Mouse (Mus musculus) spleen, adult 2 months (tissue): ENCODE data around the gene Filip1l. TPM values are rescaled to one million over a fixed set of nuclear protein-coding genes. Genes with fewer than 3 reads are reported as not detected.

Source experiments
- DNase-seq, 2 experiments: peaks; one replicate each; pipeline versions ENCODE4 v3.0.0 to v3.0.0-alpha.2; 2012 to 2021; ENCODE audit warnings: low spot score in 2 of 2, low read depth in 1 of 2
- H3K27ac ChIP-seq: fragments of 200-500 bp; 2 replicates; pipeline ENCODE4 v1.5.1; 2012; ENCODE audit warnings: low read length, inconsistent platforms; ENCODE audit not compliant: insufficient read depth
- H3K27me3 ChIP-seq: fragments of 200-500 bp; 2 replicates; pipeline ENCODE4 v1.6.1; 2012; ENCODE audit warnings: mild to moderate bottlenecking, moderate library complexity, low read length, inconsistent platforms; ENCODE audit not compliant: control insufficient read depth, insufficient read depth
- H3K36me3 ChIP-seq: fragments of 200-500 bp; 2 replicates; pipeline ENCODE4 v1.6.1; 2012; ENCODE audit warnings: mild to moderate bottlenecking, low read length, inconsistent platforms; ENCODE audit not compliant: control insufficient read depth, insufficient read depth
- H3K4me1 ChIP-seq: fragments of 200-500 bp; 2 replicates; pipeline ENCODE4 v1.6.1; 2011; ENCODE audit warnings: inconsistent platforms; ENCODE audit not compliant: control insufficient read depth, insufficient read depth, insufficient read length
- H3K4me3 ChIP-seq: fragments of 200-500 bp; 2 replicates; pipeline ENCODE4 v1.5.1; 2011; ENCODE audit warnings: mild to moderate bottlenecking, inconsistent platforms; ENCODE audit not compliant: insufficient read depth, insufficient read length; ENCODE audit errors: extremely low read depth
- CTCF ChIP-seq: fragments of 200-500 bp; IDR thresholded peaks from 2 replicates; pipeline ENCODE4 v1.5.1; 2011; ENCODE audit warnings: mild to moderate bottlenecking, inconsistent platforms; ENCODE audit not compliant: insufficient read depth, insufficient read length, insufficient replicate concordance; ENCODE audit errors: extremely low read depth
- POLR2A ChIP-seq: fragments of 200-500 bp; IDR thresholded peaks from 2 replicates; pipeline ENCODE4 v1.6.1; 2011; ENCODE audit warnings: low read depth, low read length, inconsistent platforms
- WGBS: fragments of 180-500 bp; shearing (Covaris S2); methylation state at CpG from one replicate; pipeline ENCODE4 v1.1.7; 2018; 5-methylcytosine and 5-hydroxymethylcytosine counted together
- polyA plus RNA-seq: library from polyadenylated mRNA; depleted of rRNA; stranded (reverse); fragments of >200 nt; gene quantifications from 2 replicates; pipeline ENCODE4 v1.2.3, GENCODE M21; 2012

Gene Filip1l
- polyA plus RNA-seq, 1 experiment: 15.3 TPM

- no peak overlapping the region for H3K27ac ChIP-seq
- H3K4me3 ChIP-seq: no peak overlapping the region
- no peaks in the 10 kb centered on the region for H3K27me3 ChIP-seq
- WGBS: 52% methylated on average over 4 of the region's 4 CpGs
- no peak for DNase-seq
- TF ChIP-seq CTCF: no peak
- TF ChIP-seq POLR2A: no peak
- H3K4me1 ChIP-seq: peaks cover 7% of the 10 kb centered on the region; the same call in 1 of the 2 replicates
- no peaks in the 10 kb centered on the region for H3K36me3 ChIP-seq
Observed at GRCm38 (mm10) chr16:57528457-57528856, 175.6 kb downstream of the Filip1l start.

GRCm38 (mm10) chr16:57530547-57530946, 177.7 kb downstream of the Filip1l start:
- H3K4me3 ChIP-seq: no peak overlapping the region
- DNase-seq: no peak
- H3K4me1 ChIP-seq: peaks cover 7% of the 10 kb centered on the region; the same call in 1 of the 2 replicates
- no peak overlapping the region for H3K27ac ChIP-seq
- no peaks in the 10 kb centered on the region for H3K27me3 ChIP-seq
- TF ChIP-seq POLR2A: no peak
- TF ChIP-seq CTCF: no peak
- WGBS: 84% methylated on average over 4 of the region's 4 CpGs
- H3K36me3 ChIP-seq: no peaks in the 10 kb centered on the region

GRCm38 (mm10) chr16:57532081-57532493, 179.2 kb downstream of the Filip1l start:
- Histone ChIP-seq H3K36me3 (no peaks in the 10 kb centered on the region), H3K27ac (no peak overlapping the region), H3K4me3 (no peak overlapping the region; the same call in 1 of the 2 replicates), H3K27me3 (no peaks in the 10 kb centered on the region), H3K4me1 (peaks cover 10% of the 10 kb centered on the region; the same call in 1 of the 2 replicates)
- no peak for TF ChIP-seq POLR2A
- no peak for TF ChIP-seq CTCF
- 86% methylated on average over 6 of the region's 6 CpGs for WGBS
- no peak for DNase-seq

GRCm38 (mm10) chr16:57534365-57534764, 181.5 kb downstream of the Filip1l start:
- DNase-seq: no peak
- Histone ChIP-seq H3K4me3 (no peak overlapping the region), H3K27ac (no peak overlapping the region), H3K36me3 (no peaks in the 10 kb centered on the region), H3K4me1 (peaks cover 3% of the 10 kb centered on the region; the same call in 1 of the 2 replicates), H3K27me3 (no peaks in the 10 kb centered on the region)
- WGBS: 6% methylated on average over 1 of the region's 1 CpGs
- no peak for TF ChIP-seq CTCF
- TF ChIP-seq POLR2A: no peak

- Histone ChIP-seq H3K27ac (no peak overlapping the region), H3K27me3 (no peaks in the 10 kb centered on the region)
Observed at GRCm38 (mm10) chr16:57534811-57535210, 181.9 kb downstream of the Filip1l start.

GRCm38 (mm10) chr16:57536511-57536910, 183.6 kb downstream of the Filip1l start:
- Histone ChIP-seq H3K27ac (no peak overlapping the region), H3K36me3 (no peaks in the 10 kb centered on the region), H3K4me1 (peaks cover 3% of the 10 kb centered on the region; the same call in 1 of the 2 replicates), H3K4me3 (no peak overlapping the region), H3K27me3 (no peaks in the 10 kb centered on the region)
- peak in 1 of 2 experiments; percentile 28 for DNase-seq
- TF ChIP-seq POLR2A (no peak), CTCF (no peak)
- 67% methylated on average over 7 of the region's 7 CpGs for WGBS

More at GRCm38 (mm10) chr16:57534811-57535210, 181.9 kb downstream of the Filip1l start:
- TF ChIP-seq POLR2A (no peak), CTCF (no peak)
- Histone ChIP-seq H3K4me3 (no peak overlapping the region), H3K4me1 (peaks cover 3% of the 10 kb centered on the region; the same call in 1 of the 2 replicates), H3K36me3 (no peaks in the 10 kb centered on the region)
- DNase-seq: no peak
- 29% methylated on average over 1 of the region's 1 CpGs for whole genome bisulfite sequencing

GRCm38 (mm10) chr16:57543243-57543642, 190.3 kb downstream of the Filip1l start:
- no peaks in the 10 kb centered on the region for H3K36me3 ChIP-seq
- TF ChIP-seq POLR2A: no peak
- TF ChIP-seq CTCF: no peak
- H3K27me3 ChIP-seq: no peaks in the 10 kb centered on the region
- peaks cover 9% of the 10 kb centered on the region; the same call in 1 of the 2 replicates for H3K4me1 ChIP-seq
- no peak overlapping the region for H3K27ac ChIP-seq
- WGBS: 92% methylated on average over 3 of the region's 3 CpGs
- no peak for DNase-seq
- H3K4me3 ChIP-seq: no peak overlapping the region
